Mouse (Mus musculus): ENCODE data around the gene Chst11.

- TF ChIP-seq GATA1 (IDR thresholded peaks at IDR 0.05; ENCODE audit: borderline replicate concordance, low read length) (no peak), FLI1 (IDR thresholded peaks at IDR 0.05; ENCODE audit: low read length) (no peak)
Observed at GRCm38 (mm10) chr10:83017760-83018498, 32.6 kb downstream of the Chst11 start.

Data from megakaryocyte, embryonic 14.5 days (primary cell).